Mouse (Mus musculus) spleen, postnatal 10 days (tissue): ENCODE results near the gene Cuedc1.
A peak's percentile ranks its signal among the peaks of the same experiment; 100 is the strongest.

Experiments used
- DNase-seq, 2 experiments: peaks; one replicate each; pipeline ENCODE4 v3.0.0; 2021 to 2022; ENCODE audit warnings: low spot score in 2 of 2

Cuedc1 gene

DNA sequence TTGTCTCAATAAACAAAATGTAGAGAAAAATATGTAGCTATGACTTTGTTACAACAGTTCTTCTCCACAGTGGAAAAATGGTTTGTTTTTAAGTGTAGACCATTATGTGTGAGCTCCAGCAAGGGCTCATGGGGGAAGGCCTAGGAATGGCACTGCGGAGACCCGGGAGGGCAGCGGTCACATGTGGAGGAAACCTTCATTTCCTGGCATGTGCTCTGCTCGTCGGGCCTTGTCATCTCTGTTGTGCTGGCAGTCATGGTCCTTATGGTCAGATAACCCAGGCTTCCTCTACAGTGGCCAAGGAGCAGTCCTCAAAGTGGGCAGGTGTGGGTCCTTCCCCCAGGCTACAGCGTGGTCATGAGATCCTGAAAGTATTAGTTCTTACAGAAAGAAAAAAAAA, 14.2 kb upstream of the Cuedc1 start:
- no peak for DNase-seq

DNA sequence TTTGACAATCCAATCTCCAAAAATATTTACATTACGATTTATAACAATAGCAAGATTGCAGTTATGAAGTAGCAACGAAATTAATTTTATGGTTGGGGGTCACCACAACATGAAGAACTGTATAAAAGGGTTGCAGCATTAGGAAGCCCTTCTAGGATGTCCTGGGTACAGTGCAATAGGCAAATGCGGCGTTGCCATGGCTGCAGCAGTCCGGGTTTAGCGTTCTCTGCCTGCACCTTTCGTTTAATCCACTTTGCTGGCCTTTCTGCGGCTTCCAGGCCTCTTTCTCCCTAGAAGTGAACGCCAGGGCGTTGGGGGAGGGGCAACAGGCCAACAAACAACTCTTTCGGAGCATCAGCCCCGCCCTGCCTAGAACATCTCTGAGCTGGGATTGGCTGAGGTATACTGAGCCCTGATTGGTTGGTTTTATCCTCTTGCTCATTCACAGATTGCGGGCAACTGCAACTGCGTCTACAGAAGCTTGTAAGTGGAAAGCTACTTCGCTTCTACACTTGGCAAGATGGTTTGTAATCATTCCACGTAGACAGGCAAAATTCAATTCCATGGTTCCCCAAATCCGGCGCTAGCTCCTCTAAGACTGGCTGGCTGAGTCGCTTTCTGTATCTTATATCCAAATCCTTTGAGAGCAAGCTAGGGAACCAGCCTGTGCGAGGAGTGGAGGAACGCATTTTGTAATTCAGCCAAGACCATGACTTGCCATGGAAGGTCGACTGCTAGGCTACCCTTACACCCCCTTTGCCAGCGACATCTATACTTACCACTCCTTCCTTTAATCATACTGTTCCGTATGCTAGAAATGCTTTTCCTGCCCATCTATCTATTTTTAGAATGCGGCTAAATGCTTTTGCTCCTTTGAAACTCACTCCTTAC, 10.9 kb upstream of the Cuedc1 start:
- peak; percentile 36 to 77 for DNase-seq

DNA sequence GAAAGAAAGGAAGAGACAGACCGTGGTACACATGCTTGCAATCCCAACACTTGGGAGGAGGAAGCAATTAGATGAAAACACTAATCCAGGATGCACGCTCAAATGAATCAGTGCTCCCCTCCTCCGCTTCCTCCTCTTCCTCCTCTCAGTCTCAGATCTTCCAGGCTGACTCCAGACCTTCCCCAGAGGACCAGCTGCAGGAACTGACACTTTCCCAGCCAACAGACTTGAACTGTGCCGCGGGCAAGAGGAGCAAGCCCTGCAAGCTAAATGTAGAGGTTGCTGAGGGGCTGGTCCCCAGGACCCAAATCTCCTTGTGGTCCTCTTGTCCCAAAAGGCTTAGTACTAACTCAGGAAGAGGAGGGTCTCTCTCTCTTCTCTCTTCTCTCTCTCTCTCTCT, 8.7 kb upstream of the Cuedc1 start:
- no peak for DNase-seq

GRCm38 (mm10) chr11:88090293-88090692, 7.6 kb upstream of the Cuedc1 start:
- no peak for DNase-seq

- no peak for DNase-seq
Measured at GRCm38 (mm10) chr11:88091949-88092348, 5.9 kb upstream of the Cuedc1 start.

GRCm38 (mm10) chr11:88097173-88097572, 685 bp upstream of the Cuedc1 start:
- no peak for DNase-seq

DNA sequence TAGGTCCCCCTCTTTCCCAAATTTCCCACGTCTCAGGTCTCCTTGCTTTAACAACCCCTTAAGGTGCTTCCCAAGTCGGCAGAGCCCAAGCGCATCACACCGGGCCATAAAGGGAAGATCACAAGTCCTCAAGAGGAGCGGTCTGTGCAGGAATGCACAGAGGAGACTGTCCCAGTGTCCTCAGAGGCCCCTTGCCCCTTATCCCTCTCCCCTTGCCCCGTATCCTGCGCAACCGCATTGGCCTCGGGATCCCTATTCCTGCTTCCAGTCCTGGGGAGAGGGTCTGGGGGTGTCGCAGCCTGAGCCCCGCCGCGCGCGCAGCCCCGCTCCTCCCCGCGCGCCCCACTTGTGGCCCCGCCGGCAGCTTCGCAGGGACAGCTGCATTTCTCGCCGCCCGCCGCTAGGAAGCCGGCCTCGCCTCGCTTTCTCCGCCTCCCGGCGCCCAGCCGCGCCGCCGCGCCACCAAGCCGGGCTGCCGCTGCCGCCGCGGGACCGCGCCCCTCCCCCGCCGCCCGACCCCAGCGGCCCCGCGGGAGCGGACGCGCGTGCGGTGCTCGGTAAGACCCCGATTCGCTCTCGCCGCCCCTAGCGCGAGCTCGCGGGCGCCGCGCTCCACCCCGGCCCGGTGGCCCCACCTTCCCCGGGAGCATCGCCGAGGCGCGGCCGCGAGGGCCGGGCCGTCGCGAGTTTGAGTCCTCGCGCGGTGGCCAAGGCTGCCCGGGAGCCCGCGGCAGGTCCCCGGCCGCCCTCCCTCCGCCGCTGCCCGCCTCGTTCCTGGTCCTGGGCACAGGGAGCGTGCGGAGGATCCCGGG, 1.1 kb downstream of the Cuedc1 start:
- peak; percentile 42 to 75 for DNase-seq

DNA sequence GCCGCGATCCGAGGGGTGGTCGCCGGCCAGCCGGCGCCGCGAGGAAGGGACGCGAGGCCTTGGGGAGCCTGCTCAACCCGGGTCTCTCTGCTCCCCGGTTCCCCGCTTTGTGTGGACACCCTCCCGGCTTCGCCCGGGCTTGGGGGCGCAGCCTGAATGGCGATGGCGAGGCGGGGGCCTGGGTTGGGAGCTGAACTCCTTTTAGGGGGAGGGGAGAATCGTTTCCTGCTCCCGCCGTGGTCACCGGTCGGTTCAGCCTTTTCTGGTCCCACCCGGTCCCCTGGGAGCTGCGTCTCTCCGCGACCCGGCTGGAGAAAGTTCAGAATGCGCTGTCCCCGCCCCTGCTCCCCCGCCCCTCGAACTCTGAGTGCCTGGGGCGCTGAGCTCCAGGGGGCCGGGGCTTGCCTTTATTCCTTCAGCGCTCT, 1.8 kb downstream of the Cuedc1 start:
- DNase-seq, result peak in 1 of 2 experiments; percentile 38

DNA sequence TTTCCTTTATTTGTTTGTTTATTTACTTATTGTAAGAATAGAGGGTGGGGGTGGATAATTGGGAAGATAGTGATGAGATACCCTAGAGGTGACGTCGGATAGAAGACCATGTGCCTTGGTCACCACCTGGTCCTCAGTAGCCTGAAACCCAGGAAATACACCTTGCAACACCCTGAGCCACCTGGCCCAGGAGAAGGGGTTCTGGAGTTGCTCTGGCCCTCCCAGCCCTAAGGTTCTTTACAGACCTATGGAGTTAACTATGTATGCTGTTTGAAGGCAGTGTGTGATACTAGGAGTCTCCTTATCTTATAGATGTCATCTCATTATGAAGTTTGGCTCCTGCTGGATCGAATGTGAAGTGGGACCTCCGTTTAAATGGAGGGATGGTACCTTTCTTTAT, 2.3 kb downstream of the Cuedc1 start:
- DNase-seq, result no peak

- no peak for DNase-seq
Measured at GRCm38 (mm10) chr11:88103214-88103941, 5.5 kb downstream of the Cuedc1 start.

GRCm38 (mm10) chr11:88105494-88106291, 7.8 kb downstream of the Cuedc1 start:
- DNase-seq, result no peak

DNA sequence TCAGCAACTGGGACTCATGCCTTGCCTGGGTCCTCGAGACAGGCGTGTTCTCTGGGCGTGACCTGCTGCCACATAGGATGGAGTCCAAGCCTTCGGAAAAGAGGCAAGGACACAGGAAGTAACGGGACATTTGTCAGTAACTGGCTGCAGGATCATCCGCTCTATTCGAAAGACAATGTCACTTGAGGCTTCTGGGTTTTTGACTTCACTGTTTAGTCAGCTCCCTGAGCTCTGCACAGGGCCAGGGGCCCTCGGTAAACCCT, 8.4 kb downstream of the Cuedc1 start:
- DNase-seq, result no peak

DNA sequence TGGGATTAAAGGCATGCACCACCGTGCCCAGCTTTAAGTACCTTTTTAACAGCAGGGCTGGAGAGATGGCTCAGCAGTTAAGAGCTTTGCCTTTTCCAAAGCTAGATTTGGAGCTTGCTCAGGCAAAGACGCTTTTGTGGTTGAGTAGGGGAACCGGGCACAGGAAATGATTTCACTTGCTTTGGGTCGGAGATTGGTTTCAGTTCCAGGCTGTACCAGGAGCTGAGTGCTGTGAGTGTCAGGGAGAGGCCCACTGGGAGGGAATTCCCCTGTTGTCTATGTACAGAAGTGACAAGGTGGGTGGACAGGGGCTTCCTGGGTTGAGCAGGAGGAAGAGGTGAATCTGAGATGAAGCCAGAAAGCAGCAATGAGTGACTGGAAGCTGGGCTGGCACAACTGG, 9.5 kb downstream of the Cuedc1 start:
- DNase-seq, result peak in 1 of 2 experiments; percentile 34

- no peak for DNase-seq
Measured at GRCm38 (mm10) chr11:88110031-88110594, 12.3 kb downstream of the Cuedc1 start.

DNA sequence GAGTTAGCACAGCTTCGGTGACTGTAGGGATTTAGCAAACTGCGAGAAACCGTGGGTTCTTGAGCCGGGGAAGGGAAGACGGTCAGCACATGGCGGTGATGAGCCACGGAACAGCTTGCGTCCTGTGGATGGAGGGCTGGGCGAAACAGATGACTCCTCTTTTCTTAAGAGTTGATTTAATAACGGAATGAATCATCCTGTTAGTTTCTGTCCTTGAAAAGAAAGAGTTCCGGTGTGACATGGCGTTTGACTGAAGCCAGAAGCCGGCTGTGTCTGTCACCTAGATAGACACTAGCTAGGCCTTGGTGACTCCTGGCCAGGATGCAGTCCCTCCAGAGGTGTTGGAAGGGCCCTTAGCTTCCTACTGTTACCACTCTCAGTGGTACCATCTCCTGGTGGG, 14.2 kb downstream of the Cuedc1 start:
- DNase-seq, result no peak

- no peak for DNase-seq
Measured at GRCm38 (mm10) chr11:88112677-88113333, 14.9 kb downstream of the Cuedc1 start.

DNA sequence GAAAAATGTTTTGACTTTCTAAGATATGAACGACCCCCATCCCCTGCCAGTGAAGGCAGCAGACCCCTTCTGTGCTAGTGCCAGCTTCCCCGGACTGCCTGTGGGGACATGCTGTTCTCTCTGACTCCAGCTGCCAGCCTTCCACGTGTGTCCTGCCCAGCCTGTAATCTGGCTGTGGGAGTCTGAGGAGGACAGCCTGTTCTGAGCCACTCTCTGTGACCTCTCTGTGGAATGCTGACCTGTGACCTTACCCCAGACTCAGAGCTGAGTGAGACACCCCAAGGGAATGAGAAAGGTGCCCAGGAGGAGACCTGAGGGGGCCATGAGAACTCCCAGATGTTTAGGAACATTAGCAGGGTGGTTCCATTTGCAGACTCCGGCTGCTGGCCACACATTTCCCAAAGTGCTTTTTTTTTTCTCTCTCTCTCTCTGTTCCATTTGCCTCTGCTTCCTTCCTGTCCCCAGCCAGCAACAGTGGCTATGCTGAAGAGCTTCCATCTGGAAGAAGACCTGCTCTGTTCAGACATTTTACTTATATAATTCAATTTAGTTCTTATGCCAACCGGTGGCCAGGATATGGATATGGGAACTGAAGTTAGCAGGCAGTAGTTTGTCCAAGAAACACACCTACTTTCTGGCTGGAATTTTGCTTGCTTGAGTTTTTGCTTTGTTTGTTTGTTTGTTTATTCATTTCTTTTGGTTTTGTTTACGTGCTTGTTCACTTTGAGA, 15.8 kb downstream of the Cuedc1 start:
- no peak for DNase-seq

DNA sequence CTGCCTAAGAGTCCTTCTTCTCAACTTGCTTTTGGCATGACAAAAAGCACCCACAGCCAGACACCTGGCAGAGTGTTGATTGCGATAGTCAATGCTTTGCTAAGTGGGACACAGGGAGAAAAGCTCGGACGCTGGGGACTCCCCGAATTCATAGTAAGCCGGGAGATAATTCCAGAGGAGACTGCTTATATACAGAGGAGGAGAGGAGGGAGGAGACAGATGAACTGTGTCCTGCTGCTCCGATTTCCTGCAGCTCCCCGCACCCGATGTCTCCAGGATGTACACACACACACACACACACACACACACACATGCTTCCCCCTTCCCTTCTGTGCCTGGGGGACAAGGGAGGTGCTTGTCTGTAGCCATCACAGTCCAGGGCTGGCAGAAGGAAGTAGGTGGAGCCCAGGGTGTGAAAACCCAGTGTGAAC, 17.0 kb downstream of the Cuedc1 start:
- DNase-seq, result peak in 1 of 2 experiments; percentile 20

DNA sequence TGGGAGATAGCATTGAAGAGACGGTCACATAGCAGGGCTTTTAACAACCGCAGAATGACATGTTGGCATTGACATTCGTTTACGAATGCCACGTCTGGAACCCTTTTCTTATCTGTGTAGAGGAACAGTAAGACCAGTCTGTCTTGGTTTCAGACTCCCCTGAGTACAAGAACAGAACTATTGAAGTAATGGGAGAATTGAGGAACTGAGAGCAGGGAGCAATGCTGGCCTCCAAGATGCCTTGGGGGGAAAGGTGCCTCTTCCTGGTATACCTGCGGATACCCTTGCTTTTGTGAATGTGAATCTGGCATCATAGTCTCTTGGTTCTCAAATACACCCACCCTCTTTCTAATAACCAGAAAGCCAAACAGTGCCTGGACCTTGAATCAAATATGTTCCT, 18.7 kb downstream of the Cuedc1 start:
- DNase-seq, result no peak
